Mouse (Mus musculus) retina, embryonic 14.5 days (tissue): Measurements from ENCODE around the gene Olfr1321.

Experiments
- DNase-seq: peaks from one replicate; pipeline ENCODE4 v3.0.0-alpha.2; 2015; ENCODE audit warnings: low spot score

Gene Olfr1321

GRCm38 (mm10) chrX:49734959-49735358 is at the start of gene Olfr1321:
Gene Olfr1321, minus strand, starts transcription at chrX:49735059.
- DNase-seq, result no peak

GRCm38 (mm10) chrX:49770828-49771227 is 36.0 kb upstream of the Olfr1321 start:
- no peak for DNase-seq

- DNase-seq, result no peak
Observed at GRCm38 (mm10) chrX:49745192-49745591, 10.3 kb upstream of the Olfr1321 start.
